Mouse (Mus musculus) liver, postnatal 0 days (tissue): ENCODE results near the gene Fmo1.

ENCODE experiments used
- CTCF ChIP-seq: sonication (generic); IDR thresholded peaks from 2 replicates; pipeline ENCODE4 v1.5.1; 2016; ENCODE audit warnings: antibody characterized with exemption, low read depth
- EP300 ChIP-seq: IDR thresholded peaks from 2 replicates; pipeline ENCODE4 v1.6.1; 2016; ENCODE audit warnings: antibody characterized with exemption, low read depth, mild to moderate bottlenecking

DNA sequence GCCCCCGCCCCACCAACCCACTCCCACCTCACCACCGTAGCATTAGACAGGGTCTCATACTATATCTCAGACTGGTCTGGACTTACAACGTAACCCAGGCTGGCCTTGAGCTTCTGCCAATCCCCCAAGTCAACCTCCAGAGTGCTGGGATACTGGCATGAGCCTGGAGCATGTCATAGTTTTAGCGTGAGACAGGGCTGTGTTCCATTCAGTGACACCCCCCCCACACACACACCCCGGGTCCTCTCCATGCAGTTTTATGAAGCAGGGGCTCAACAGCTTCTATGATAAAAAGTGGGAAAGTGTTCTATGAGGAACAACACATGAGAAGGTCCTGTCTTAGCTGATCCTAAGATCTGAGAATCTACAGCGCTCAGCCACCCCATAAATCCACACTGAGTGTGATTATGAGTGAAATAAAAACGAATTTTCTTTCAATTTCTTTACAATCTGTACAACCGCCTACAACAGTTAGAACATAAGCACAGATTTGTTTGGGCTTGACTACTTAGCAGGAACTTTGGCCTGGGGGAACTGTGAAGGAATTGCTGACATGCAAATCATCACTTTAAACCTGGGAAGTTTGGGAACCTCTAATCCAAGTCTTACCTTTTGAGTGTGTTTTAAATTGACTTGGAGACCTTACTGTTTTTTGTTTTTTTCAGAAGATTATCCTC is 1.5 kb downstream of the Fmo1 start:
- TF ChIP-seq EP300 (no peak), CTCF (no peak)
